Mouse (Mus musculus) intestine, postnatal 0 days (tissue): Measurements from ENCODE around the gene Slc6a21. TPM values are rescaled to one million over a fixed set of nuclear protein-coding genes. Genes with fewer than 3 reads are reported as not detected.

Source experiments
- ATAC-seq: fragments of 200-750 bp; cut with Nextera tagmentation; 2 replicates; pipeline ENCODE4 v1.8.0; 2017; ENCODE audit warnings: mild to moderate bottlenecking, moderate TSS enrichment, moderate library complexity
- H3K27ac ChIP-seq: fragments of 300-500 bp; sonication (generic); 2 replicates; pipeline ENCODE4 v1.5.1; 2014; ENCODE audit warnings: mild to moderate bottlenecking, low read depth, low read length, moderate library complexity
- H3K27me3 ChIP-seq: fragments of 300-500 bp; sonication (generic); replicated peaks from 2 replicates; pipeline ENCODE4 v1.6.1; 2014; ENCODE audit warnings: low read length, mixed read lengths; ENCODE audit not compliant: control insufficient read depth, insufficient read depth
- H3K36me3 ChIP-seq: fragments of 300-500 bp; sonication (generic); 2 replicates; pipeline ENCODE4 v1.6.1; 2014; ENCODE audit warnings: mild to moderate bottlenecking, moderate library complexity; ENCODE audit not compliant: control insufficient read depth, insufficient read depth
- H3K4me1 ChIP-seq: fragments of 300-500 bp; sonication (generic); replicated peaks from 2 replicates; pipeline ENCODE4 v1.6.1; 2014; ENCODE audit warnings: antibody characterized with exemption, low read length, mixed read lengths; ENCODE audit not compliant: control insufficient read depth, insufficient read depth
- H3K4me2 ChIP-seq: fragments of 300-500 bp; sonication (generic); replicated peaks from 2 replicates; pipeline ENCODE4 v1.6.1; 2014; ENCODE audit warnings: low read depth, mild to moderate bottlenecking, moderate library complexity
- H3K4me3 ChIP-seq: fragments of 300-500 bp; sonication (generic); 2 replicates; pipeline ENCODE4 v1.5.1; 2014; ENCODE audit warnings: low read depth, low read length
- H3K9ac ChIP-seq: fragments of 300-500 bp; sonication (generic); 2 replicates; pipeline ENCODE4 v1.6.1; 2014; ENCODE audit warnings: mild to moderate bottlenecking, low read depth, low read length
- H3K9me3 ChIP-seq: fragments of 300-500 bp; sonication (generic); 2 replicates; pipeline ENCODE4 v1.6.1; 2016; ENCODE audit warnings: mixed run types; ENCODE audit not compliant: control insufficient read depth
- CTCF ChIP-seq: sonication (generic); IDR thresholded peaks from 2 replicates; pipeline ENCODE4 v1.5.1; 2016; ENCODE audit warnings: low read depth, mild to moderate bottlenecking, control low read depth, antibody characterized with exemption, moderate library complexity
- WGBS: fragments of 180-500 bp; shearing (Covaris S2); extraction: QIAGEN DNeasy Blood & Tissue Kit; methylation state at CpG from one replicate; pipeline ENCODE4 v1.1.7; 2014; 5-methylcytosine and 5-hydroxymethylcytosine counted together
- polyA plus RNA-seq: library from polyadenylated mRNA; unstranded; fragments of >200 nt; fragmentation: Nextera tagmentation; extraction: Ambion mirVana; gene quantifications from 2 replicates; pipeline ENCODE4 v1.2.1, GENCODE M21; 2015

The Slc6a21 gene
- polyA plus RNA-seq, 1 experiment from 2014 or later: not detected

- no peaks in the 10 kb centered on the region for H3K9me3 ChIP-seq
- no peak for TF ChIP-seq CTCF
- H3K27me3 ChIP-seq: no peaks in the 10 kb centered on the region
- H3K4me1 ChIP-seq: no peaks in the 10 kb centered on the region
- H3K27ac ChIP-seq: no peak overlapping the region
- H3K4me2 ChIP-seq: no peak overlapping the region
- H3K36me3 ChIP-seq: no peaks in the 10 kb centered on the region
- no peak overlapping the region for H3K9ac ChIP-seq
- no peak for ATAC-seq
- WGBS: 79% methylated on average over 1 of the region's 1 CpGs
- H3K4me3 ChIP-seq: no peak overlapping the region
Measured at GRCm38 (mm10) chr7:45296626-45297025, 19.3 kb downstream of the Slc6a21 start.

DNA sequence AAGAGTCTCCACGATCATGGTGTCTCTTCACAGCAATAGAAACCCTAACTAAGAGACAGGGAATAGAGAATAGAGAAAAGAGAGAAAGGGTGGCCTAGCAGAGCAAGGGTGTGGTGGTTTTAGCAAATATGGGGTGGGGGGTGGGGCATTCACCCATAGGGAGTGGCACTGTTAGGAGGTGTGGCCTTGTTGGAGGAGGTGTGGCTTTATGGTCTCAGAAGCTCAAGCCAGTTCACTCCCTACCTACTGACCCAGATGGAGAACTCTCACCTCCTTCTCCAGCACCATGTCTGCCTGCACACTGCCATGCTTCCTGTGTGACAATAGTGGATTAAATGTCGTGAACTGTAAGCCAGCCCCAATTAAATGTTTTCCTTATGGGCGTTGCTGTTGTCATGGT lies 20.2 kb downstream of the Slc6a21 start:
- Histone ChIP-seq H3K4me3 (no peak overlapping the region), H3K36me3 (peaks cover 2% of the 10 kb centered on the region; the same call in 1 of the 2 replicates), H3K27ac (no peak overlapping the region), H3K4me2 (no peak overlapping the region), H3K27me3 (no peaks in the 10 kb centered on the region), H3K9ac (no peak overlapping the region), H3K9me3 (no peaks in the 10 kb centered on the region), H3K4me1 (no peaks in the 10 kb centered on the region)
- no peak for TF ChIP-seq CTCF
- no peak for ATAC-seq
- 54% methylated on average over 3 of the region's 3 CpGs for WGBS

GRCm38 (mm10) chr7:45299752-45300151 lies 22.4 kb downstream of the Slc6a21 start:
- TF ChIP-seq CTCF: peak; percentile 90
- ATAC-seq: 0 out of 2 replicates have a peak, but pooled peaks have one; percentile 53
- Histone ChIP-seq H3K4me1 (no peaks in the 10 kb centered on the region), H3K36me3 (peaks cover 24% of the 10 kb centered on the region), H3K9ac (no peak overlapping the region), H3K4me2 (no peak overlapping the region), H3K27ac (no peak overlapping the region), H3K4me3 (no peak overlapping the region), H3K9me3 (no peaks in the 10 kb centered on the region), H3K27me3 (no peaks in the 10 kb centered on the region)
- WGBS: 19% methylated on average over 5 of the region's 5 CpGs

- peak; percentile 83 for TF ChIP-seq CTCF
- no peak overlapping the region for H3K4me3 ChIP-seq
- no peaks in the 10 kb centered on the region for H3K9me3 ChIP-seq
- H3K36me3 ChIP-seq: peaks cover 27% of the 10 kb centered on the region
- H3K27ac ChIP-seq: no peak overlapping the region
- H3K27me3 ChIP-seq: no peaks in the 10 kb centered on the region
- H3K9ac ChIP-seq: no peak overlapping the region
- peak; percentile 33; the same call in 1 of the 2 replicates for ATAC-seq
- H3K4me1 ChIP-seq: no peaks in the 10 kb centered on the region
- H3K4me2 ChIP-seq: 0 out of 2 replicates have a peak overlapping the region, but pooled peaks have one; percentile 9
- WGBS: 9% methylated on average over 6 of the region's 6 CpGs
Measured at GRCm38 (mm10) chr7:45300270-45300669, 23.0 kb downstream of the Slc6a21 start.

DNA sequence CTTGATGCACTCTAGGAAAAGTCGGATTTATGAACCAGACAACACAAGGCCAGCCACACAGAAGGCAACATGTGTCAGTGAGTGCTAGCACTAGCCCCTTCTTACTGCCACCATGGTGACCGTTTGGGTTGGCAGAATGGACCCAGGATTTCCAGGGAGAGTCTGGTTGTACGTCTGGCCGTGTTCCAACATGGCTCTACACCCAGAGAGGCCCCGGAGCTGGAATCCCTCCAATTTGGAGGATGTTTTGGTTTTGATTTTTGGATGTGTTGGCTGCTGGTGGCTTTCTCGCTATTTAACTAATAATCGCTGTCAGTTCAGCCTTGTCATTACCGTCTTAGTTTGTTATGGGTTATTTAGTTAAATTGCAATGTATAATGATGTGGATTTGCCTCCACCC lies 25.3 kb downstream of the Slc6a21 start:
- H3K4me2 ChIP-seq: no peak overlapping the region
- no peaks in the 10 kb centered on the region for H3K27me3 ChIP-seq
- H3K9me3 ChIP-seq: no peaks in the 10 kb centered on the region
- WGBS: 64% methylated on average over 8 of the region's 8 CpGs
- H3K36me3 ChIP-seq: peaks cover 34% of the 10 kb centered on the region
- H3K9ac ChIP-seq: no peak overlapping the region
- no peak for TF ChIP-seq CTCF
- H3K27ac ChIP-seq: no peak overlapping the region
- no peaks in the 10 kb centered on the region for H3K4me1 ChIP-seq
- ATAC-seq: no peak
- H3K4me3 ChIP-seq: no peak overlapping the region

DNA sequence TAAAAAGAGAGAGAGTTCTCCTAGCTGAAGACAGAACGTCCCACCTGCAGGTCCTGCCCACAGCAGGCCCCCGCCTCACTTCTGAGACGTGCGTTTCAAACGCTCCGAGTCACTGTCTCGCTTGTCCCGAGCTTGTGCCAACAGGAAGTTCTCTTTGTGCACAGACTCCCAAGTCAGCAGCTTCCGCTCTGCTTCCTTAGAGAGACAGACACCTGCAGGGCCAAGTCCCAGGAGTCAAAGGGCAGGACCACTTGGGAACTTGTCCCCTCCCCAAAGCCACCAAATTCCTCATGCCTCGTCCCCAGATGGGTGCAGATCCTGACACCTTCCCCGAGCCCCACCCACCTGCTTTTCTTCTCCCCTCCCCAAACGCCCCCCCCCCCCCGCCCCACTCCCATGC lies 27.6 kb downstream of the Slc6a21 start:
- Histone ChIP-seq H3K4me3 (no peak overlapping the region), H3K9me3 (no peaks in the 10 kb centered on the region), H3K4me2 (peak overlapping the region; percentile 47), H3K36me3 (peaks cover 51% of the 10 kb centered on the region), H3K27ac (no peak overlapping the region; the same call in 1 of the 2 replicates), H3K27me3 (no peaks in the 10 kb centered on the region), H3K9ac (no peak overlapping the region), H3K4me1 (no peaks in the 10 kb centered on the region; the same call in 1 of the 2 replicates)
- ATAC-seq: peak; percentile 17; the same call in 1 of the 2 replicates
- WGBS: 18% methylated on average over 12 of the region's 13 CpGs
- TF ChIP-seq CTCF: no peak

DNA sequence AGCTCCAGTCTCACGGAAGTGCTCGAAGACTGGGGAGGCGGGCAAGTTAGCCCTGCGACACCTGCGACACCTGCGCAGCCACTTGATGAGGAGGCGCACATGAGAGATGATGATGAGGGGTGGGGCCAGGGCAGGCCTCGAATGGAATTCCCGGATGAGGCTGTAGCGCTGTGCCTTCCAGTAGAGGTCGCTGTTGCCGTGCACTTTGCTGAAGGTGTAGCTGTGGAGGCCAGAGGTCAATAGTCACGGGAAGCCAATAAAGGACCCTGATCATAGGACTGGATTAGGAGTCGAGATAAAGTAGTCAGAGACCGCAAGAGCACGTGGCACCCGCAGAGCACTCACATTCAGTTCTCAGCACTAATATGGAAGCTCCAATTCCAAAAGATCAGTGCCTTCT lies 28.0 kb downstream of the Slc6a21 start:
- peak; percentile 97 for TF ChIP-seq CTCF
- Histone ChIP-seq H3K27me3 (no peaks in the 10 kb centered on the region), H3K4me1 (no peaks in the 10 kb centered on the region; the same call in 1 of the 2 replicates), H3K4me3 (no peak overlapping the region), H3K4me2 (peak overlapping the region; percentile 47), H3K36me3 (peaks cover 55% of the 10 kb centered on the region), H3K9me3 (no peaks in the 10 kb centered on the region), H3K9ac (no peak overlapping the region), H3K27ac (no peak overlapping the region)
- ATAC-seq: peak; percentile 78
- WGBS: 8% methylated on average over 17 of the region's 17 CpGs
